8 mouse cellular contexts compared by ENCODE assay signal in the genomic region with DNA sequence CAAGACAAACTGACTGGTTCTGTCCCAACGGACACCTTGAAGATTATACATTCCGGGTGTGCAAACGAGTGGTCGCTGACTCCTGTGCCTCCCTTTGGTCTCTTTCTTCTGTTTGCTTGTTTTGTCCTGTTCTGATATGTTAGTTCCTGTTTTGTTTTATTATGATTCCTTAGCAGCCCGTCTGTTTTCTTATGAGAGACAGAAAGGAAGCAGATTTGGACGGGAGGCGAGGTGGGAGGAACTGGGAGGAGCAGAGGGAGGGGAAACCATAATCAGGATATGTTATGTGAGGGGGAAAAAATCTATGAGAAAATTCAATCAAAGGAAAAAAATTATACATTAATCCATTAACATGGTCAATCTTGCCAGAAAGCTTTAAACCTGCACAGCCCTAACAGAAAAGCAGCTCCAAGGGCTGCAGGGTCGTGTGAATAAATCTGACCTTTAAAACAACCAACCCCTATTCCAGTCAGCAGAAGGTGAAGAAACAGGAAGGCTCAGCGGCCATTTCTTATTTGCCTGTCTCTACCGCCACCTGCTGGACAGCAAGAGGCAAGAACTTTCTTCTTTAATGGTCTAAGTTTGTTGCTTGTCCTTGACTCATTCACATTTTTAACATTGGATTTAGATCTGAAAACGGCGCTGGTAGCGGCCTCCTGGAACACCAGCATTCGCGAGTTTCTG. TPM values are rescaled to one million over a fixed set of nuclear protein-coding genes. Genes with fewer than 3 reads are reported as not detected.
A peak's percentile ranks its signal among the peaks of the same experiment; 100 is the strongest.
DNase-seq lines count a peak whose midpoint lies in the region; ATAC-seq and TF ChIP-seq lines count a peak whose summit lies in the region.

No protein-coding gene starts in this region.

- WGBS in forebrain, embryonic 16.5 days: 26% methylated on average over 15 of the region's 15 CpGs
- WGBS in lung, postnatal 0 days: 11% methylated on average over 15 of the region's 15 CpGs

- 0 out of 2 replicates have a peak, but pooled peaks cover 4% of the 10 kb centered on the region for H3K4me1 ChIP-seq in forebrain, embryonic 16.5 days (replicated peaks; ENCODE audit: control insufficient read depth, insufficient read depth, low read length)
- no peaks in the 10 kb centered on the region for H3K4me1 ChIP-seq in lung, postnatal 0 days (ENCODE audit: insufficient read depth, low read depth, low read length)

- peak overlapping the region; percentile 4; the same call in 1 of the 2 replicates for H3K4me2 ChIP-seq in forebrain, embryonic 16.5 days (ENCODE audit: low read length)
- H3K4me2 ChIP-seq in lung, postnatal 0 days (replicated peaks; ENCODE audit: low read depth, low read length): peak overlapping the region; percentile 51

- peak; percentile 88 for DNase-seq in MN1 (ENCODE audit: low spot score)
- peak; percentile 72 for DNase-seq in cerebellum, adult 11 months
- peak; percentile 54 for DNase-seq in heart, postnatal 25 days (ENCODE audit: low spot score)
- peak; percentile 55 to 81 for DNase-seq in layer of hippocampus, adult 18-20 months (ENCODE audit: low spot score in 2 of 2)
- peak; percentile 96 for DNase-seq in lung, postnatal 0 days (ENCODE audit: low spot score)
- peak; percentile 78 for DNase-seq in ovary, postnatal 14 days (ENCODE audit: low spot score)
- peak; percentile 82 for DNase-seq in thymus, postnatal 0 days (ENCODE audit: low spot score)

- no peaks in the 10 kb centered on the region for H3K9me3 ChIP-seq in forebrain, embryonic 16.5 days (ENCODE audit: control insufficient read depth, low read length)
- H3K9me3 ChIP-seq in lung, postnatal 0 days (ENCODE audit: low read length): no peaks in the 10 kb centered on the region

- H3K4me3 ChIP-seq in forebrain, embryonic 16.5 days (replicated peaks; ENCODE audit: low read length): no peak overlapping the region
- H3K4me3 ChIP-seq in lung, postnatal 0 days (ENCODE audit: low read depth, low read length): peak overlapping the region; percentile 28

- TF ChIP-seq EP300 in lung, postnatal 0 days (IDR thresholded peaks at IDR 0.05): peak; percentile 26; the same call in 1 of the 2 replicates

- TF ChIP-seq CTCF in lung, postnatal 0 days (IDR thresholded peaks at IDR 0.05): peak; percentile 90

- no peaks in the 10 kb centered on the region for H3K27me3 ChIP-seq in forebrain, embryonic 16.5 days (replicated peaks; ENCODE audit: control insufficient read depth, insufficient read depth, low read length)
- H3K27me3 ChIP-seq in lung, postnatal 0 days (replicated peaks; ENCODE audit: insufficient read depth, low read length): no peaks in the 10 kb centered on the region

- H3K9ac ChIP-seq in forebrain, embryonic 16.5 days (replicated peaks; ENCODE audit: low read depth, low read length): no peak overlapping the region
- H3K9ac ChIP-seq in lung, postnatal 0 days (replicated peaks; ENCODE audit: low read depth): peak overlapping the region; percentile 26; the same call in 1 of the 2 replicates

- no peak overlapping the region for H3K27ac ChIP-seq in forebrain, embryonic 16.5 days (ENCODE audit: low read length)
- H3K27ac ChIP-seq in lung, postnatal 0 days (ENCODE audit: low read length): peak overlapping the region; percentile 77

- intact Hi-C loops in heart, postnatal 25 days (cut with DNase I): loop anchor here (1.0 to 5.0 kb wide), 5 partner anchors 44 to 849 kb away; partner anchors contain the start of gene Sap30

- ATAC-seq in forebrain, embryonic 16.5 days: peak; percentile 80
- peak; percentile 92 for ATAC-seq in lung, postnatal 0 days

- peaks cover 4% of the 10 kb centered on the region; the same call in 1 of the 2 replicates for H3K36me3 ChIP-seq in forebrain, embryonic 16.5 days (ENCODE audit: control insufficient read depth, insufficient read depth)
- no peaks in the 10 kb centered on the region for H3K36me3 ChIP-seq in lung, postnatal 0 days (ENCODE audit: insufficient read depth, low read length)

RNA-seq across cellular contexts. Expression of gene Hmgb2, which starts 19.1 kb away (rescaled TPM):
- 168 and 177 TPM in 2 replicates for polyA plus RNA-seq in forebrain, embryonic 16.5 days (2015; fragmentation: Nextera tagmentation; extraction: Ambion mirVana)
- total RNA-seq in heart, postnatal 25 days (2021): 10 to 100 TPM; 18.2 to 19.2 TPM
- 1 to 10 TPM; 4.9 to 7.4 TPM for total RNA-seq in layer of hippocampus, adult 18-20 months (2021)
- 94.8 and 106 TPM in 2 replicates for polyA plus RNA-seq in lung, postnatal 0 days (2015; fragmentation: Nextera tagmentation; extraction: Ambion mirVana)
- 841 and 1,050 TPM in 2 replicates for polyA plus RNA-seq in thymus, postnatal 0 days (2015; fragmentation: Nextera tagmentation; extraction: Ambion mirVana)

RNA-seq across cellular contexts. Expression of gene Sap30, which starts 43.1 kb away (rescaled TPM):
- polyA plus RNA-seq in forebrain, embryonic 16.5 days (2015; fragmentation: Nextera tagmentation; extraction: Ambion mirVana): 53.1 and 64.3 TPM in 2 replicates
- total RNA-seq in heart, postnatal 25 days (2021): 10 to 100 TPM; 13.9 to 16.1 TPM
- 10 to 100 TPM; 12.6 to 17.6 TPM for total RNA-seq in layer of hippocampus, adult 18-20 months (2021)
- 17.3 and 18.5 TPM in 2 replicates for polyA plus RNA-seq in lung, postnatal 0 days (2015; fragmentation: Nextera tagmentation; extraction: Ambion mirVana)
- polyA plus RNA-seq in thymus, postnatal 0 days (2015; fragmentation: Nextera tagmentation; extraction: Ambion mirVana): 32.2 and 38.0 TPM in 2 replicates
